Mouse (Mus musculus) forebrain, embryonic 12.5 days (tissue): Measurements from ENCODE around the gene Tmbim6. TPM values are rescaled to one million over a fixed set of nuclear protein-coding genes. Genes with fewer than 3 reads are reported as not detected.

Source experiments
- ATAC-seq: fragments of 200-750 bp; cut with Nextera tagmentation; 2 replicates; pipeline ENCODE4 v1.8.0; 2017; ENCODE audit warnings: moderate TSS enrichment; ENCODE audit not compliant: low FRiP score
- H3K27ac ChIP-seq: fragments of 300-500 bp; sonication (generic); 2 replicates; pipeline ENCODE4 v1.5.1; 2016; ENCODE audit warnings: mild to moderate bottlenecking
- H3K27me3 ChIP-seq: fragments of 300-500 bp; sonication (generic); 2 replicates; pipeline ENCODE4 v1.6.1; 2016; ENCODE audit warnings: mild to moderate bottlenecking
- H3K36me3 ChIP-seq: fragments of 300-500 bp; sonication (generic); replicated peaks from 2 replicates; pipeline ENCODE4 v1.6.1; 2016; ENCODE audit warnings: mild to moderate bottlenecking
- H3K4me1 ChIP-seq: fragments of 300-500 bp; sonication (generic); 2 replicates; pipeline ENCODE4 v1.6.1; 2016
- H3K4me2 ChIP-seq: fragments of 300-500 bp; sonication (generic); 2 replicates; pipeline ENCODE4 v1.6.1; 2016; ENCODE audit warnings: mild to moderate bottlenecking, moderate library complexity
- H3K4me3 ChIP-seq: fragments of 300-500 bp; sonication (generic); replicated peaks from 2 replicates; pipeline ENCODE4 v1.5.1; 2016; ENCODE audit warnings: mild to moderate bottlenecking
- H3K9ac ChIP-seq: fragments of 300-500 bp; sonication (generic); 2 replicates; pipeline ENCODE4 v1.6.1; 2016; ENCODE audit warnings: mild to moderate bottlenecking
- H3K9me3 ChIP-seq: fragments of 300-500 bp; sonication (generic); 2 replicates; pipeline ENCODE4 v1.6.1; 2016
- WGBS: fragments of 180-500 bp; shearing (Covaris S2); methylation state at CpG from one replicate; pipeline ENCODE4 v1.1.7; 2016; 5-methylcytosine and 5-hydroxymethylcytosine counted together
- polyA plus RNA-seq: library from polyadenylated mRNA; unstranded; fragments of >200 nt; fragmentation: Nextera tagmentation; extraction: Ambion mirVana; gene quantifications from 2 replicates; pipeline ENCODE4 v1.2.1, GENCODE M21; 2016

The Tmbim6 gene
- polyA plus RNA-seq, 1 experiment from 2014 or later = 252 TPM

DNA sequence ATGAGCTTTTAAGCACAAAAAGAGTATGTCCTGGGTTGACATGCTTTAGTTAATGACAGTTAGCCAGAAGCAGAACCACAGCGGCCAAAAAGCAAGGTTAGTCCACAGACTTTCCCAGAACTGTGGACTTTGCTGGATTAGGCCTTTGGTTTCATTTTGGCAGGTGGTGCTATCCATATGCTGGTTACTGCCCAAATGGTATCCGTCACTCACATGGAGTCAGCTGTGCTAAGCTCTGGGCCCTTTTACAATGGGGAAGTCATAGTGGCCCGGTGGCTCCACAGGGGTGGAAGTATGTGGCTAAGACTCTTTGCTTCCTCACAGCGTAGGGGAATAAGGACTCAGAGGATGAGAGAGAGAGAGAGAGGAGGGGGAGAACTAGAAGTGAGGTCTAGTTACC lies 4.7 kb upstream of the Tmbim6 start:
- no peak for ATAC-seq
- Histone ChIP-seq H3K27ac (no peak overlapping the region), H3K27me3 (no peaks in the 10 kb centered on the region), H3K4me2 (no peak overlapping the region), H3K9me3 (no peaks in the 10 kb centered on the region), H3K36me3 (no peaks in the 10 kb centered on the region), H3K4me3 (no peak overlapping the region), H3K9ac (no peak overlapping the region), H3K4me1 (peaks cover 4% of the 10 kb centered on the region)
- WGBS = 77% methylated on average over 4 of the region's 4 CpGs

DNA sequence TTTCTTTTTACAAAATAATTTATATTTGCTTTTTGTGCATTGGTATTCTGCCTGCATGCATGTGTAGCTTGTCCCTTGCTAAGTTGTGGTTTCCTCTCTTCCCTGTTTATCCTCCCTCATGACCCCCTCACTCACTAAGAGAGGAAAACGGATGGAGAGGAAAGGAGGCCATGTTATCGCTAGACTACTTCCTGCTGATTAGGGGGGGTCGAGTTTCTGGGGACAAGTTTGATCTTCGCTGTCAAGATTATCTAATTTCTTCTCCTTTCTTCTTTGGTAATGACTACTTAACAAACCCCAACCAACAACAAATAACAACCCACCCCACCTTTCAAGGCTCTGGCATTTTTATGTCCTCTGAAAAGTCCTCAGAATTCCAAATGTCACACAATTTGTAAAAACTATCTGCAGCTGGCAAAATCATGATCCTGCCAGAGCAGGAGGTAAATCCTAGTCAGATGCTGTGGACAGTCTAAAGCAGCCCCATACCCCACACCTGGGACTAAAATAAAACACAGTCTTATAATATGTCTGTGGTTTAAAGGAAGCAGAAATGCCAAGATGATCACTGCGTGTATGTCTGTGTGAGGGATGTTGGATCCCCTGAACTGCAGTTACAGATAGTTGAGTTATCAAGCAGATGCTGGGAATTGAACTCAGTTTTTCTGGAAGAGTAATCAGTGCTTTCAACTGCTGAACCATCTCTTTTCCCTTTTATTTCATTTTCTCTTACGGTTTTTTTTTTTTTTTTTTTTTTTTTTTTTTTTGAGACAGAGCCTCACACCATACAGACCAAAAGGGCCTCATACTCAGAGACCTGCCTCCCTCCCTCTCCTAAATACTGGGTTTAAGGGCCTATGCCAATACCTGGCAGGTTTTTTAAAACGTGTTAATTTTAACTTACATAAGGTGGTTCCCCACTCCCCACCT lies 1.9 kb upstream of the Tmbim6 start:
- ATAC-seq = no peak
- no peak overlapping the region for H3K27ac ChIP-seq
- no peaks in the 10 kb centered on the region for H3K36me3 ChIP-seq
- no peak overlapping the region for H3K4me2 ChIP-seq
- H3K27me3 ChIP-seq = no peaks in the 10 kb centered on the region
- no peak overlapping the region for H3K4me3 ChIP-seq
- no peaks in the 10 kb centered on the region for H3K9me3 ChIP-seq
- WGBS = 72% methylated on average over 6 of the region's 7 CpGs
- no peak overlapping the region for H3K9ac ChIP-seq
- peaks cover 26% of the 10 kb centered on the region for H3K4me1 ChIP-seq

DNA sequence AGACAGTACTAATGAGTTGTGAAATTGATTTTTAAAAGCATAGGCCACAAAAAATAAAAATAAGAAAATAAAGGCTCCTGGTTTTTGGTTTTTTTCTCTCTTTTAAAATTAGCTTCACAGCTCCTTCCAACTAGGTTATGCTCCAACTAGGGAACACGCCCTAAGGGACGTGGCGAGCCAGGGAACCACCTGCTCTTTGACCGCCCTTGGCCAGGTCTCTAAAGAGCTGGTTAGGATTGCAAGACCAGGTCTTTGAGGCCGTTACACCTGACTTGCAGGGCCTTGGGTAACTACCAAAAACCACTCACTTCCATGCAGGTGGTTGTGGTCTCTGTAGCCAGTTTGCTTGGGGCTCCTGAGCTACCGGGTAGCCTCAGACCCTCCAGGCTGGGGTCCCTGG lies 707 bp upstream of the Tmbim6 start:
- Histone ChIP-seq H3K27ac (peak overlapping the region; percentile 63), H3K9me3 (no peaks in the 10 kb centered on the region), H3K9ac (0 out of 2 replicates have a peak overlapping the region, but pooled peaks have one; percentile 36), H3K4me1 (peaks cover 37% of the 10 kb centered on the region), H3K36me3 (no peaks in the 10 kb centered on the region), H3K27me3 (no peaks in the 10 kb centered on the region), H3K4me2 (peak overlapping the region; percentile 95), H3K4me3 (peak overlapping the region; percentile 63)
- no peak for ATAC-seq
- WGBS = 79% methylated on average over 6 of the region's 6 CpGs

DNA sequence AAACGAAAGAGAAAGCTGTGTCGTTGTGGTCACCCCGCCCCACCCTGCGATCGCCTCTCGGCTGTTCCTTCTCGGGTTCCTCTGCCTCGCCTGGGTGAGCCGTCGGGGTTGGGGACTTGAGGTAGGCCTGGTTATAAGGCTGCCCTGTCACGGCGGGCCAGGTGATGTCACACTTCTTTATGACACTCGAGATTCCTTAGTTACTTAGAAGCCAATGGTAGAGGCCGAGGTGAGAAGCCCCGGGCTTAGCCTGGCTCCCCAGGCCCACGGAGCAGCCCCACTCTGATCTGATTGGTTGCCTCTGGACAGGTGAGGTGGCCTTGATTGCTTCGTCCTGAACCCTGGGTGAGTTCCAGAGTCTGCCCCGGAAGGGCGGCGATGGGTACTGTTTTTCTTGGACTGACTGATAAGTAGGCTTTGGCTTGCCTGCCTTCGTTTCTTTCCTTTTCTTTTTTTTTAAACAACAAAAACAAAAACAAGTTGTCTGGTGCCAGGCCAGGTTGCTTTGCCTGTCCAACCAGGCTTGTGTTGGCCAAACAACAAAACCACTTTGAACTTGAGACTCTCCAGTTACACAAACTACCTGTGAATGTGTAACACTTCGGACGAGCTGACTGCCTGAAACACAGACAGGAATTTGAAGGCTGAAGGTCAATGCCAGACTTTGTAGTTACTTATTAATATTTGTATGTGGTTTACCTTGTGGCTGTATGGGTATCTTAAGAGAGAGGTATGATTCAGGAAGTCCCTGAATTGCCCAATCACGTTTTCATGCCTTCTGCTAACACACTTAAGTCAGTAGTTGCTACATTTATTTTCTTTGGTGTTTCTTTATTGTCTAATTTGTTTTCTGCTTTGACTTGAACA lies 937 bp downstream of the Tmbim6 start:
- H3K27ac ChIP-seq = peak overlapping the region; percentile 89
- no peaks in the 10 kb centered on the region for H3K36me3 ChIP-seq
- no peaks in the 10 kb centered on the region for H3K9me3 ChIP-seq
- peak overlapping the region; percentile 63 for H3K4me3 ChIP-seq
- 14% methylated on average over 24 of the region's 24 CpGs for WGBS
- H3K27me3 ChIP-seq = no peaks in the 10 kb centered on the region
- H3K4me1 ChIP-seq = peaks cover 40% of the 10 kb centered on the region
- H3K4me2 ChIP-seq = peak overlapping the region; percentile 95
- ATAC-seq = peak; percentile 7; the same call in 1 of the 2 replicates
- peak overlapping the region; percentile 86 for H3K9ac ChIP-seq

DNA sequence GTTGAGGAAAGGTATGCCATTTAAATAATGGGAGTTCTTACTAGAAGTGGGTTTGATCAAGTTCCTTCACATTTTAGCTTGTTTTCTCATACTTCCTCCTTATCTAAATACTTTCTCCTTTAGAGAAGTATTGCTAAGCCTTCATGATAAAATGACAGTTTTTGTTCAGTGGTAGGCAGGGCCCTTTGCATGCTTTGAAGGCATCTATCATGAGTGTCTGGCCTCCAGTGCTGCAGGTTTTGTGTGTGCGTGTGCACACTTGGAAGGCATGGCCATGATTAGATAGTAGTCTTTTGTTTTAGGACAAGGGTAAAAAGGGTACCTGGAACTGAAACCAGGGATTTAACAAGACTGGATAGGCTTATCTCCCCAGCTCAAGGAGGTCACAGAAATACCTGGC lies 3.8 kb downstream of the Tmbim6 start:
- no peak overlapping the region for H3K4me2 ChIP-seq
- no peaks in the 10 kb centered on the region for H3K9me3 ChIP-seq
- H3K4me3 ChIP-seq = no peak overlapping the region
- peaks cover 52% of the 10 kb centered on the region for H3K4me1 ChIP-seq
- 77% methylated on average over 1 of the region's 1 CpGs for WGBS
- H3K36me3 ChIP-seq = no peaks in the 10 kb centered on the region
- no peaks in the 10 kb centered on the region for H3K27me3 ChIP-seq
- H3K9ac ChIP-seq = no peak overlapping the region
- no peak for ATAC-seq
- H3K27ac ChIP-seq = no peak overlapping the region

DNA sequence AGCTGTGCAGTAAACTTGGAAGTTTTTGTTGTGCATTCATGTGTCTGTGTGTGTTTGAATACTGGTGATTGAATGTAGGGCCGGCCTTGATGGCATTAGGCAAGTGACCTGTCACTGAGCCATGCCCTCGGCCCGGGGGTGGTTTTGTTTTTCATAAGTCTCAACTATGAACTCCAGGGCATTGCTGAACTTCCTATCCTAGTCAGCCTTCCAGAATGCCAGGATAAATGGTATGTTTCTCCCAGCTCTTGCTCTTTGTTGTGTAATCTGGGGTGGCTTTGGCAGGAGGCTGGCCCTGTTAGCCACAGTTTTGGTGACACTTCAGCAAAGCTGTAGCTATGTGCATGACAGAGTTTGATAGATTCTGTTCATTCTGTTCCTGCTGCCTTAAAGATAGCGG lies 4.2 kb downstream of the Tmbim6 start:
- Histone ChIP-seq H3K4me1 (peaks cover 52% of the 10 kb centered on the region), H3K4me3 (no peak overlapping the region), H3K9ac (no peak overlapping the region), H3K36me3 (no peaks in the 10 kb centered on the region), H3K27me3 (no peaks in the 10 kb centered on the region), H3K9me3 (no peaks in the 10 kb centered on the region), H3K4me2 (no peak overlapping the region), H3K27ac (no peak overlapping the region)
- no peak for ATAC-seq
- WGBS = 75% methylated on average over 4 of the region's 4 CpGs

DNA sequence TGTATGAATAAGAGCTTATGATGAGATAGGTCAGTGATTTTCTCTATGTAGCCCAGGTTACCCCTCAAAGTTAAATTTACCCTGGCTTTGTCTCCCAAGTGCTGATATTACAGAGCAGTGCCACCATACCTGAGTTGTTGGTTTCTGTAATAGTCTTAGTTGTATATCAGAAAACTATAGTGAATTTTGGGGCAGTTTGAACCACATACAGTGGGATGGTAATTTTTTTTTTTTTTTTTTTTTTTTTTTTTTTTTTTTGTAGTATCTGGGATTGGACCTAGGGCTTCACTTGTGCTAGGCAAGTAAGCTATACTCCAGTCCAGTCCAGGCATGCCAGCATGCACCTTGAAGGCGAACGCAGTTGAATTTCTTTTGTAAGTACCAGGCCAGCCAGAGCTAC lies 4.9 kb downstream of the Tmbim6 start:
- Histone ChIP-seq H3K4me3 (no peak overlapping the region), H3K27ac (no peak overlapping the region), H3K9me3 (no peaks in the 10 kb centered on the region), H3K4me2 (no peak overlapping the region), H3K4me1 (peaks cover 48% of the 10 kb centered on the region), H3K9ac (no peak overlapping the region), H3K27me3 (no peaks in the 10 kb centered on the region), H3K36me3 (peaks cover 5% of the 10 kb centered on the region; the same call in 1 of the 2 replicates)
- no peak for ATAC-seq
- 97% methylated on average over 2 of the region's 2 CpGs for WGBS

DNA sequence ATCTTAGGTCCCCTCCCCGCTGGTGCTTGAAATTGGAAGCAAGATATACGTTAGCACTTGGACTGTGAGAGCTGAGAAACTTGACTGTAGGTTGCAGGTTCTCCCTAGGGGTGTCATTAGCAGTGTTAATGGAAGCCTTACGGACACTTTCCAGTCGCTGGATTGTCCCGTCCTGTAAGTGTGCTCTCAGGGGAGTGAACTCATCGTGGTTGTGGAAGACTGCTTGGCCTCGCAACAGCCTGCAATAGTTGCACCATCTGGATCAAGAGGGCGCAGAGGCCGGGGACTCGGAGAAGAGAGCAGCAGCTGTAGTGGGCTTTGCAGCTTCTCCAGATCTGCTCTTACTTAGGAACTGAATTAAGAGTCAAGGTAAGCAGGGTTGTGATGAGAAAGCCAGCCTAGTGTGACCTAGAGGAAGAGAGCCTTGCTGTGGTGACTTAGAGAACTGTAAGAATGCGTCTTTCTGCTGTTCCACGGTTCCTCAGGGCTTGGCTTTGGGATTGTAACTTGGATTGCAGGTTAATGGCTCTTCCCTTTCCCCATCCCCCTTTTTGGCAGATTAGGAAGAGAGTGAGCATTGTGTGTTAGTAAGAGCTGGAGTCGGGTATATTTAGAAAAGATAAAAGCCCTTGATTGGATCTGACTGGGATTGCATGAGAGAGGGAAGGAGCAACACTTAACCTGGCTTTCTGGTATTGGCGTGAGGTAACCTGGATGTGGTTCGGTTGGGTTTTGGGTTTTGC lies 7.0 kb downstream of the Tmbim6 start:
- ATAC-seq = no peak
- Histone ChIP-seq H3K36me3 (peaks cover 25% of the 10 kb centered on the region), H3K27me3 (no peaks in the 10 kb centered on the region), H3K9ac (0 out of 2 replicates have a peak overlapping the region, but pooled peaks have one; percentile 7), H3K27ac (0 out of 2 replicates have a peak overlapping the region, but pooled peaks have one; percentile 13), H3K4me3 (no peak overlapping the region), H3K4me2 (no peak overlapping the region), H3K4me1 (peaks cover 37% of the 10 kb centered on the region), H3K9me3 (no peaks in the 10 kb centered on the region)
- WGBS = 86% methylated on average over 15 of the region's 15 CpGs

DNA sequence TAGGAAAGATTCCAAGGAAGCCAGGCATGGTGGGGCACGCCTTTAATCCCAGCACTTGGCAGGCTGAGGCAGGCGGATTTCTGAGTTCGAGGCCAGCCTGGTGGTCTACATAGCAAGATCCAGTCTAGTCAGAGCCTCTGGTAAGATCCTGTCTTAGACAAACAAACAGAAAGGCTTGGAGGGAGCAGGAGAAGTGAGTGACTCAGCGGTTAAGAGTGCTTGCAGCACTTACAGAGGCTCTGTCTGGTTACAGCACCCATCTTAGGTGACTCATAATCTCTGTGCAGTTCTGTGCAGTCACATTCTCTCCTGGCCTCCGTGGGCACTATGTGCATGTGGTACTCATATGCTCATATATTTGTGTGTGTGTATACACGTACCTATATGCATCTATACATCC lies 7.9 kb downstream of the Tmbim6 start:
- Histone ChIP-seq H3K9ac (no peak overlapping the region), H3K36me3 (peaks cover 34% of the 10 kb centered on the region), H3K9me3 (no peaks in the 10 kb centered on the region), H3K27me3 (no peaks in the 10 kb centered on the region), H3K4me2 (no peak overlapping the region), H3K4me1 (peaks cover 28% of the 10 kb centered on the region), H3K4me3 (no peak overlapping the region), H3K27ac (no peak overlapping the region)
- WGBS = 91% methylated on average over 6 of the region's 6 CpGs
- ATAC-seq = no peak

DNA sequence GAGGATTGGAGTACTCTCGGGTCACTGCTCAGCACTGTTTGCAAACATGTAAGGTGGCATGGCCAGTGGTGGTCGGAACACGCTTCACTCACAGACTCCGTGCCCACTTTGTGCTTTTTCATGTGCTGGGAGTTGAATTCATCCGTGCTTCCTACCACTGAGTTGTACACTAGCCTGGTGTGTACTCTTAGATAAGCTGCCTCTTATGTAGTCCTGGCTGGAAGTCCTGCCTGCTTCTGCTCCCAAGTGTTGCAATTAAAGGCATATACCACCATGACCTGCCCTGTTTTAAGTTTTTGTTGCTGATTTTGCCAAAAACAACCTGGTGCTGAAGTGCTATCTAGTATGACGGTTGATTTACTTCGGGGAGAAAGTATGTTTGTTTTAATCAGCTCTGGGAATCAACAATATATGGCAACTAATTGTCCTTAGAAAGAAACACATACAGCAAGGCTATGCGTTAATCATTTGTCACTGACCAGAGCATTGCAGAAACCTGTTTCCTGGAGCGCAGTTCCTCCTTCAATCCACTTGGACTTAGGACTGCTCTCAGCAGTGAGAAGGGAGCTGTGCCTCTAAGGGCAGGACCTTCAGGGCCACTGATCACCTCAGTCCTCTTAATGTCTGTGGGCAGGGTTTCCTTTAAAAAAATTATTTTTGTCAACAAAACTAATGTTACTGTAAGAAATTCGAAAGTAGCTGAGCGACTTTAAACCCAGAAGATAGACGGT lies 10.6 kb downstream of the Tmbim6 start:
- WGBS = 96% methylated on average over 12 of the region's 12 CpGs
- Histone ChIP-seq H3K9me3 (no peaks in the 10 kb centered on the region), H3K4me2 (no peak overlapping the region), H3K4me3 (no peak overlapping the region), H3K4me1 (peaks cover 12% of the 10 kb centered on the region), H3K27me3 (no peaks in the 10 kb centered on the region), H3K36me3 (peaks cover 61% of the 10 kb centered on the region), H3K9ac (no peak overlapping the region), H3K27ac (no peak overlapping the region)
- no peak for ATAC-seq

DNA sequence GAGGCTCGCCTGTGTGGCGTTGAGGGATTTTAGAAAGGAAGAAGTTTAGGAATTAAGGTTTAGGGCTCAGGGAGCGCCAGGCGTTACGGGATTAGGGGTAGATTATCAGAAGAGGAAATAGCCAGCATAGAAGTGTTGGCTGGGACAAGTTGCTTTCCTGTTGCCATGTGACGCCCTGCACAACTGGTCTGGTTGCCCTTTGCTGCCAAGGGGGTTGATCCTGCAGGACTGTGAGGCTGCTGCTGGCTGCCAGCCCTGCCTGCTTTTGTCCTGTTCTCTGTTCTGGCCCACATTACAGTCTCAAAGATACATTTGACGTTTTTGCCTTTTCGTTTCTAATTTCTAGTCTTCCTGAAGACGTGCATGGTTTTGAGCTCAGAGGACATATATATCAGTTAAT lies 12.5 kb downstream of the Tmbim6 start:
- H3K4me1 ChIP-seq = 0 out of 2 replicates have a peak, but pooled peaks cover under 1% of the 10 kb centered on the region
- H3K9me3 ChIP-seq = no peaks in the 10 kb centered on the region
- 93% methylated on average over 9 of the region's 9 CpGs for WGBS
- H3K9ac ChIP-seq = no peak overlapping the region
- no peak for ATAC-seq
- H3K36me3 ChIP-seq = peaks cover 80% of the 10 kb centered on the region
- no peak overlapping the region for H3K4me2 ChIP-seq
- no peaks in the 10 kb centered on the region for H3K27me3 ChIP-seq
- H3K4me3 ChIP-seq = no peak overlapping the region
- no peak overlapping the region for H3K27ac ChIP-seq
